Mouse (Mus musculus): ENCODE measurements around the gene Tmem181a. TPM values are rescaled to one million over a fixed set of nuclear protein-coding genes. Genes with fewer than 3 reads are reported as not detected.
"Not testable (repeated sequence)": the region's sequence is repeated elsewhere in the genome, so short reads cannot be mapped to it uniquely, and the experiment has no call there.

The Tmem181a gene
- polyA plus RNA-seq, 1 experiment from 2014 or later = 25.3 TPM

GRCm38 (mm10) chr17:6312755-6313154 is 56.1 kb downstream of the Tmem181a start:
- H3K4me1 ChIP-seq; ATAC-seq (ENCODE audit: insufficient number of reproducible peaks, insufficient read depth, low FRiP score, low TSS enrichment); H3K27ac ChIP-seq; H3K9ac ChIP-seq; H3K36me3 ChIP-seq; H3K4me2 ChIP-seq (replicated peaks); H3K27me3 ChIP-seq; H3K9me3 ChIP-seq; H3K4me3 ChIP-seq: not testable (repeated sequence)
- 66% methylated on average over 3 of the region's 3 CpGs for WGBS

- not testable (repeated sequence) for H3K36me3 ChIP-seq; H3K9me3 ChIP-seq; H3K4me2 ChIP-seq (replicated peaks); ATAC-seq (ENCODE audit: insufficient number of reproducible peaks, insufficient read depth, low FRiP score, low TSS enrichment); H3K4me3 ChIP-seq; H3K4me1 ChIP-seq; H3K27ac ChIP-seq; H3K9ac ChIP-seq; H3K27me3 ChIP-seq
- WGBS = 68% methylated on average over 2 of the region's 3 CpGs
Observed at GRCm38 (mm10) chr17:6314493-6314892, 57.8 kb downstream of the Tmem181a start.

DNA sequence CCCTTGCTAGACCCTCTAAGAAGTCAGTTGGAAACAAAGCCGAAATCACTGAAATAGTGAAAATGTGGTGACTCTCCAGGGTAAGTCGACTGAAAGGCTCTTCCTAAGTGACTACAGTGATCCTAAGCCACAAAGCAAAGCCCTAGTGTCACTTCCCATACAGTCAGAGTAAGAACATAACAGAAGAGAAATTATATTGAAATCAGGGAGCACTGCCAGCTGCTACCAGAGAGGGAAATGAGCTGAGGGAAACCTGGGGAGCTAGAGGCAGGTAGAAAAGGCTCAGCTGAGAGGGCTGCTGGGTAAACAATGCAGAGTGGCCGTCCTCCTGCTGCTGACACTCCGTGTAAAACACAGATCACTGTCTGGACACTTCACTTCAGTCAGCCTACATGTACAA is 59.0 kb downstream of the Tmem181a start:
- 60% methylated on average over 4 of the region's 4 CpGs for WGBS
- not testable (repeated sequence) for H3K4me3 ChIP-seq; H3K36me3 ChIP-seq; H3K4me2 ChIP-seq (replicated peaks); ATAC-seq (ENCODE audit: insufficient number of reproducible peaks, insufficient read depth, low FRiP score, low TSS enrichment); H3K27ac ChIP-seq; H3K9me3 ChIP-seq; H3K4me1 ChIP-seq; H3K27me3 ChIP-seq; H3K9ac ChIP-seq

GRCm38 (mm10) chr17:6316379-6317126 is 59.9 kb downstream of the Tmem181a start:
- WGBS = 5% methylated on average over 38 of the region's 38 CpGs
- H3K4me1 ChIP-seq, H3K36me3 ChIP-seq, H3K27me3 ChIP-seq, H3K27ac ChIP-seq, H3K9me3 ChIP-seq: not testable (repeated sequence)
- H3K4me3 ChIP-seq = peak overlapping the region; percentile 43
- ATAC-seq (ENCODE audit: insufficient number of reproducible peaks, insufficient read depth, low FRiP score, low TSS enrichment) = peak; percentile 36; the same call in 1 of the 2 replicates
- H3K9ac ChIP-seq = 0 out of 2 replicates have a peak overlapping the region, but pooled peaks have one; percentile 47
- H3K4me2 ChIP-seq (replicated peaks) = peak overlapping the region; percentile 57

GRCm38 (mm10) chr17:6317339-6317985 is 60.8 kb downstream of the Tmem181a start, which contains the start of gene Dynlt1a:
TSS of gene Dynlt1a (minus strand) at chr17:6317500.
- H3K4me1 ChIP-seq, H3K36me3 ChIP-seq, H3K27ac ChIP-seq, H3K27me3 ChIP-seq, H3K9me3 ChIP-seq: not testable (repeated sequence)
- H3K4me3 ChIP-seq = peak within 1 kb of the TSS; percentile 43
- H3K9ac ChIP-seq = 0 out of 2 replicates have a peak within 1 kb of the TSS, but pooled peaks have one; percentile 47
- peak; percentile 79 for ATAC-seq (ENCODE audit: insufficient number of reproducible peaks, insufficient read depth, low FRiP score, low TSS enrichment)
- 10% methylated on average over 23 of the region's 23 CpGs for WGBS
- peak within 1 kb of the TSS; percentile 57 for H3K4me2 ChIP-seq (replicated peaks)

DNA sequence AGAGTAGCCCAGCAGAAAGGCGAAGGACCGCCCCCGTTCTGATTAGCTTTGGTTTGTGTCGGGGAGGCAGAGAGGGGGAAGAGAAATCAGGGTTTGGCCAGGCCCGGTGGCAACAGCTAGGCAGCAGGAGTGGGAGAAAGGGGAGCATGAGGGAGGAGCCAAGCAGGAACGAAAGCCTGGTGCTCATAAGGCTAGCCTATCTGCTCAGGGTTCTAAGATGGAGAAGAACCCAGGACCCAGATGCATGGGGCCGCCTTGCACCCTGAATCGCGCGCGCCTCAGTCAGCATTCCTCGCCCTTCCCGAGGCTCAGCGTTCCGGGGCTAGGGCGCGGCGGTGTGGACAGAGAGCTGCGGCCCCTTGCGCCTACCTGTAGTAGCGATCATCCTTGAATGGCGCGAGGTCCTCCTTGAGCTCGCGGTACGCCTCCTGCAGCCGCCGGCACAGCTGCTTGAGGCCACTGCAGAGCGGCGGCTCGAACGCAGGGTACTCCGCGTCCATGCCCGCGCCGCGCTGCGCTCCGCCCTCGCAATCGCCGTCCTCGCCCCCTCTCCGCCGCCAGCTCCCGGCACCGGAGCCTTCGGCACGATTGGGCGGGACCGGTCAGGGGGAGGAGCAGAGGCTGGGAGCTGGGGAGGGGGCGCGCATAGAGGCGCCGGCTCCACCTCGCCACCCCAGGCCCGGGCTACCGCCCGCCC is 64.6 kb downstream of the Tmem181a start:
- H3K4me3 ChIP-seq = not testable (repeated sequence)

GRCm38 (mm10) chr17:6321778-6322101 is 65.1 kb downstream of the Tmem181a start:
- no CpG with 5 or more reads among the region's 10 CpGs for WGBS
- ATAC-seq (ENCODE audit: insufficient number of reproducible peaks, insufficient read depth, low FRiP score, low TSS enrichment); H3K4me1 ChIP-seq: not testable (repeated sequence)

More for the DNA sequence above, 64.6 kb downstream of the Tmem181a start:
- H3K4me1 ChIP-seq; H3K4me2 ChIP-seq (replicated peaks); H3K9ac ChIP-seq; H3K27me3 ChIP-seq; H3K36me3 ChIP-seq; H3K27ac ChIP-seq; H3K9me3 ChIP-seq: not testable (repeated sequence)
- 2% methylated on average over 6 of the region's 60 CpGs for WGBS
- ATAC-seq (ENCODE audit: insufficient number of reproducible peaks, insufficient read depth, low FRiP score, low TSS enrichment) = peak; percentile 59; the same call in 1 of the 2 replicates

DNA sequence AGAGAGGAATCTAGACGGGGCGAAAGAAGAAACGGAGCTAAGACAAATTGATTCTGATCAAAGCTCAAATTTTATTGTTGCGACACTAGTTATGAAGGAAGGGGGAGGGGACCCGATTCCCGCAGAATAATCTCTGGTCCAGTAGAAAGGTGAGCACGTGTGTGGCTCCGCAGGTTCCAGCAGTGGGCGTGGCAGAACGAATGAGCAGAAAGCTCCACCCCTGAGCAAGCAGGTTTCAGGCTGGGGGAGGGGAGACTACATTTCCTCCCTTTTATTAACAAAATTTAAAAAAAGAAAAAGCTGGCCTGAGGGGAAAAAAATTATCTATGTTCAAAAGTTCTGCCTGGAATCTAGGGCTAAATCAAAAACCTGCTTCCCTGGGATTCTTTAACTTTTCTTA is 68.4 kb downstream of the Tmem181a start:
- not testable (repeated sequence) for H3K27me3 ChIP-seq; H3K4me1 ChIP-seq; H3K9me3 ChIP-seq; ATAC-seq (ENCODE audit: insufficient number of reproducible peaks, insufficient read depth, low FRiP score, low TSS enrichment); H3K27ac ChIP-seq; H3K4me3 ChIP-seq; H3K9ac ChIP-seq; H3K36me3 ChIP-seq; H3K4me2 ChIP-seq (replicated peaks)
- 58% methylated on average over 10 of the region's 10 CpGs for WGBS

More at GRCm38 (mm10) chr17:6321778-6322101, 65.1 kb downstream of the Tmem181a start:
- H3K9me3 ChIP-seq; H3K4me3 ChIP-seq; H3K9ac ChIP-seq; H3K27ac ChIP-seq; H3K27me3 ChIP-seq; H3K4me2 ChIP-seq (replicated peaks); H3K36me3 ChIP-seq: not testable (repeated sequence)

GRCm38 (mm10) chr17:6325543-6325942 is 68.9 kb downstream of the Tmem181a start:
- H3K4me2 ChIP-seq (replicated peaks); H3K4me1 ChIP-seq; H3K9ac ChIP-seq; H3K36me3 ChIP-seq; H3K27ac ChIP-seq; H3K4me3 ChIP-seq; ATAC-seq (ENCODE audit: insufficient number of reproducible peaks, insufficient read depth, low FRiP score, low TSS enrichment); H3K27me3 ChIP-seq; H3K9me3 ChIP-seq: not testable (repeated sequence)
- 70% methylated on average over 6 of the region's 6 CpGs for WGBS

- not testable (repeated sequence) for H3K27me3 ChIP-seq; H3K9me3 ChIP-seq; H3K36me3 ChIP-seq; H3K4me3 ChIP-seq; H3K27ac ChIP-seq; H3K4me1 ChIP-seq; H3K9ac ChIP-seq; ATAC-seq (ENCODE audit: insufficient number of reproducible peaks, insufficient read depth, low FRiP score, low TSS enrichment); H3K4me2 ChIP-seq (replicated peaks)
- WGBS = 91% methylated on average over 7 of the region's 7 CpGs
Observed at GRCm38 (mm10) chr17:6327554-6327953, 70.9 kb downstream of the Tmem181a start.

GRCm38 (mm10) chr17:6328997-6329396 is 72.3 kb downstream of the Tmem181a start:
- not testable (repeated sequence) for H3K27me3 ChIP-seq; H3K36me3 ChIP-seq; ATAC-seq (ENCODE audit: insufficient number of reproducible peaks, insufficient read depth, low FRiP score, low TSS enrichment); H3K4me2 ChIP-seq (replicated peaks); H3K4me3 ChIP-seq; H3K9me3 ChIP-seq; H3K4me1 ChIP-seq; H3K27ac ChIP-seq; H3K9ac ChIP-seq
- 75% methylated on average over 4 of the region's 4 CpGs for WGBS

Data from embryonic facial prominence, embryonic 12.5 days (tissue).